ENCODE assay signal across 1 mouse cellular context in the genomic region with DNA sequence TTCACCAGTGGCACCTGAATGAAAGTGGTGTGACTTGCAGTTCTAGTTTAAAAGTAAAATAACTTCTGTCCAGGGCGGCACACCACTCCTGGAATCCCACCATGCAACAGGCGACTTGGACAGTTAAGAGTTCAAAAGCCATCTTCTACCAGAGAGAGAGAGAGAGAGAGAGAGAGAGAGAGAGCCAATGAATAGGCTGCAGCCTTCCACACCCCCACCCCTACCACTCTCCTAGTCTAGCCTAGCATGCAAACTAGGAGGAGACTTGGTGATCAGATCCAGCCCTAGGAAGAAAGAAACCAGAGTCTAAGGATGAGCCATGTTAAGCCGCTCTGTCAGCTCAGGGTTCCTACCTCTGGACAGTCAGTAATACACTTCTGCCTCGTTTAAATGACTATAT.
A peak's percentile ranks its signal among the peaks of the same experiment; 100 is the strongest.
TF ChIP-seq lines count a peak whose summit lies in the region.

No protein-coding gene starts in this region.

TF ChIP-seq in MEL, 35 proteins besides CTCF, POLR2A, EP300 and RAD21 (continued from another document):
- peak; percentile 55; the same call in 1 of the 2 replicates for TF ChIP-seq MYC (IDR thresholded peaks at IDR 0.05; ENCODE audit: low read depth, low read length)
- 0 out of 2 replicates have a peak, but pooled peaks have one; percentile 34 for TF ChIP-seq RCOR1 (IDR thresholded peaks at IDR 0.05; ENCODE audit: low read depth, low read length)
- 0 out of 2 replicates have a peak, but pooled peaks have one; percentile 18 for TF ChIP-seq ELF1 (IDR thresholded peaks at IDR 0.05; ENCODE audit: low read depth, low read length)
- peak; percentile 71 for TF ChIP-seq MAX (IDR thresholded peaks at IDR 0.05; ENCODE audit: low read length)
- TF ChIP-seq ZMIZ1 (IDR thresholded peaks at IDR 0.05; ENCODE audit: low read depth, low read length), result 0 out of 2 replicates have a peak, but pooled peaks have one; percentile 56
- TF ChIP-seq USF1 (IDR thresholded peaks at IDR 0.05; ENCODE audit: low read depth, low read length), result no peak
- no peak for TF ChIP-seq MAFK (IDR thresholded peaks at IDR 0.05; ENCODE audit: borderline replicate concordance, low read depth, low read length)
- peak; percentile 96 for TF ChIP-seq JUND (IDR thresholded peaks at IDR 0.05; ENCODE audit: low read depth, low read length)
- no peak for TF ChIP-seq NELFE (IDR thresholded peaks at IDR 0.05; ENCODE audit: low read depth, low read length)
- peak; percentile 60 for TF ChIP-seq ETS1 (IDR thresholded peaks at IDR 0.05; ENCODE audit: low read depth, low read length)
- TF ChIP-seq NRF1 (IDR thresholded peaks at IDR 0.05; ENCODE audit: insufficient read depth, low read depth, low read length, poor library complexity, severe bottlenecking), result no peak
- peak; percentile 71 for TF ChIP-seq HCFC1 (IDR thresholded peaks at IDR 0.05; ENCODE audit: low read depth, low read length)
- 0 out of 2 replicates have a peak, but pooled peaks have one; percentile 29 for TF ChIP-seq MYB (IDR thresholded peaks at IDR 0.05; ENCODE audit: low read depth, low read length)
- TF ChIP-seq GABPA (IDR thresholded peaks at IDR 0.05; ENCODE audit: low read depth, low read length), result no peak
- no peak for TF ChIP-seq MEF2A (IDR thresholded peaks at IDR 0.05; ENCODE audit: extremely low read depth, insufficient replicate concordance, low read depth, low read length, poor library complexity, severe bottlenecking)
- no peak for TF ChIP-seq BHLHE40 (IDR thresholded peaks at IDR 0.05; ENCODE audit: borderline replicate concordance, low read depth, low read length)
- 0 out of 2 replicates have a peak, but pooled peaks have one; percentile 14 for TF ChIP-seq SMC3 (IDR thresholded peaks at IDR 0.05; ENCODE audit: low read depth, low read length)
- no peak for TF ChIP-seq CHD1 (IDR thresholded peaks at IDR 0.05; ENCODE audit: low read depth, low read length)
- TF ChIP-seq MAZ (IDR thresholded peaks at IDR 0.05; ENCODE audit: low read depth, low read length), result peak; percentile 61; the same call in 1 of the 2 replicates
- TF ChIP-seq UBTF (IDR thresholded peaks at IDR 0.05; ENCODE audit: borderline replicate concordance, insufficient read depth, low read depth, low read length), result no peak
- TF ChIP-seq MXI1 (IDR thresholded peaks at IDR 0.05; ENCODE audit: low read depth, low read length), result no peak
- no peak for TF ChIP-seq TAL1 (IDR thresholded peaks at IDR 0.05; ENCODE audit: low read length)
- TF ChIP-seq ZNF384 (IDR thresholded peaks at IDR 0.05; ENCODE audit: low read depth, low read length), result peak; percentile 30; the same call in 1 of the 2 replicates
- peak; percentile 37 for TF ChIP-seq SIN3A (IDR thresholded peaks at IDR 0.05; ENCODE audit: low read length)
- TF ChIP-seq CHD2 (IDR thresholded peaks at IDR 0.05; ENCODE audit: low read length), result no peak
